Mouse (Mus musculus) retina, embryonic 14.5 days (tissue): ENCODE results near the gene Pradc1.
"Not testable (repeated sequence)": the region's sequence is repeated elsewhere in the genome, so short reads cannot be mapped to it uniquely, and the experiment has no call there.

Experiments used
- DNase-seq: peaks from one replicate; pipeline ENCODE4 v3.0.0-alpha.2; 2015; ENCODE audit warnings: low spot score

The Pradc1 gene

DNA sequence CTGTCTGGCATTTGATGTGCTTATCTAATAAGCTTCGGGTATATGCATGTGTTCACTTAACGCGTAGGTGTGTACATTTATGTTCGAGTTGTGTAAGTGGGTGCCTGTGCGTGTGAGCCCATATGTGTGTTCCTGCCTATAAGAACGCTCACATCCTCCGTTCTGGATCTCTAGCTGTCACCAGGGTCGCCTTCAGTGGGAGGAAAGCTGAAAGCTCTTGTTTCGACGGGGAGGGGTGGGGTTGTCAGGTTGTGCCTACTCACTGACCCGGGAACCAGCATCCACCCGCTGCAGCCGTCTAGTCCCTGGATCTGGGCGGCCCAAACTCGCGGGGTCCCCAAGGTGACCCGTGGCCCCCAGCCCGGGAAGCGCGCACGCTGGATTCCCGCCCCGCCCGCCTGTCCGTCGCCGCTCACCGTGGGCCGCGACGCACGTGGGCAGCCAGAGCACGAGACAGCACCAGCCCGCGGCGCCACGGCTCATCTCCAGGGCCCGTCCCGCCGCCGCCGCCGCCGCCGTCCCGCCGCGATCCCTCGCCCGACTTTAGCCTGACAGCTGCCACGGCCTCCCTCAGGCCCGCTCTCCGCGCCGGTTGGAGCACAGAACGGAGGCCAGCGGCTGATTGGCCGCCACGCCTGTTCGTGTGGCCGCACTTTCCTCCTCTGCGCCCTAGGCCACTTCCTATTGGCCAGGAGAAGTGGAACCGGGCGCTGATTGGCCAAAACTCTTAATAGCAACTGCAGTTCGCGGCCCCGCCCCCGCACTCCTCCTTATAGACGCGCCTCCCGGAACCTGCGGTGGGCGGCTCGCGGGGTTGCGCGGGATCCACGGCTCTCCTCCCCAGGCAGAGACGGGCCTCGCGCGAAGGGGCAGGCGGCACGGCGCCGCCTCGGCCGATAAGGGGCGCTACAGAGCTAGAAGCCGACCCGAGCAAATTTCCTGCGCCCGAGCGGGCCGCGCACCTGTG is 790 bp downstream of the Pradc1 start, which contains the start of gene Cct7:
Gene Cct7 (plus strand): TSS at position 818 of the 967 bp plus-strand sequence.
- peak; percentile 100 for DNase-seq

GRCm38 (mm10) chr6:85450140-85450539 is 1.6 kb downstream of the Pradc1 start:
- not testable (repeated sequence) for DNase-seq

GRCm38 (mm10) chr6:85447351-85447750 is 4.4 kb downstream of the Pradc1 start:
- no peak for DNase-seq

DNA sequence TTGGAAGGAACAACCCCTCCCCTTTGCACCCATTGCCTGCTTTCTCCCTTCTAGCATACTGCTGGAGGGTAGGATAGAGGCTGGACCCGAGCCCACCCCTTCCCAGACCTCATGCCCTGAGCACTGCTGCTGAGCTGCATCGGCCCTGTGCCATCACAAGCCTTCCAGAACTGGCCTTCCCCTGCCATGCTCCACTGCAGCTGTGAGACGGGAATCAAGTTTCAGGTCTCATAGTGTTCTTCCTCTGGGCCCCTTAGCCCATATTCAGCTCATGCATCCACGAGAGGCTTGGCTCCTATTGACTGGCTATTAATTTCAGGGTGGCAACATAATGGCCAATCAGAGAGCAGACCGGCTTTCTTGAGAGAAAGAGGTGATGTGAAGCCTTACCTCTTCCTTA is 6.5 kb downstream of the Pradc1 start:
- no peak for DNase-seq

- DNase-seq = no peak
Observed at GRCm38 (mm10) chr6:85444266-85444965, 7.4 kb downstream of the Pradc1 start.

- DNase-seq = no peak
Observed at GRCm38 (mm10) chr6:85443488-85444233, 8.1 kb downstream of the Pradc1 start.

GRCm38 (mm10) chr6:85441142-85441541 is 10.6 kb downstream of the Pradc1 start:
- no peak for DNase-seq

DNA sequence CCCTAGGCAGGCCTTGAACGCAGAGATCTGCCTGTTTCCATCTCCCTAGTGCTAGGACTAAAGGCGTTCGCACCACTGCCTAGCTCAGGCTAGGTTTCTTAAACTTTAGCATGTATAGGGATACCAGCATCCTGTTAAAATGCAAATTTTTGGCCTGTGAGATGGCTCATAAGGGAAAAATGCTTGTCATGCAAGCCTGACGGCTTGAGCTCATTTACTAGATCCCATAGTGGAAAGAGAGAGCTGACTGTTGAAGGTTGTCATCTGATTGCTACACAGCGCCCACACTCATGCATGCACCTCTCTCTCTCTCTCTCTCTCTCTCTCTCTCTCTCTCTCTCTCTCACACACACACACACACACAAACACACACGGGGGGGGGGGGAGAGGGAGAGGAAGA is 15.1 kb downstream of the Pradc1 start:
- no peak for DNase-seq

- DNase-seq = no peak
Observed at GRCm38 (mm10) chr6:85436204-85436603, 15.6 kb downstream of the Pradc1 start.

GRCm38 (mm10) chr6:85433865-85434264 is 17.9 kb downstream of the Pradc1 start:
- DNase-seq = no peak

DNA sequence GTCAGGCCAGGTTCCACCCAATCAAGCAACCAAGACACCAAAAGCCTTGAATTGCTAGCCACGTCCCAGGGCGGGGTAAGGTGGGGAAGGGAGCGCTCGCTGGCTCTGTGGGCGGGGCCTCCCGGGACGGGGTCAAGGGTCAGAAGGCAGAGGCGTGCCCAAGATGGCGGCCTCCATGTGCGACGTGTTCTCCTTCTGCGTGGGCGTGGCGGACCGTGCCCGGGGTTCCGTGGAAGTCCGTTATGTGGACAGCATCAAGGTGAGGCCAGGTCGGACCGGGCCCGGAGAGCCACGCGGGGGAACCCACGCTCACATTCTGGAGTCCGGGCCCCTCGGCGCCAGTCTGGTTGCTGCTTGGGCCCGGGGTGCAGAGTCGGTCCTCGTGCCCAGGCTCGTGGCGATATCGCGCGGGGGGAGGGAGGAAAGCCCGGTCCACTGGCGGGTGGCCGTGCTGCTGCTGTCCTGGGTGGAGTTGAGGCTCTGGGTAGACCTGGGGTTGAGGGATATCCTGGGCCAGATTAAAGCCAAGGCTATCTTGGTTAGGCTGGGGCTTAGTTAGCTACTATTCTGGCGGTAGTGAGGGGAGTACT is 19.8 kb downstream of the Pradc1 start, which contains the start of gene Smyd5:
Gene Smyd5 (plus strand): TSS at position 148 of the 590 bp plus-strand sequence.
- DNase-seq = peak; percentile 76

DNA sequence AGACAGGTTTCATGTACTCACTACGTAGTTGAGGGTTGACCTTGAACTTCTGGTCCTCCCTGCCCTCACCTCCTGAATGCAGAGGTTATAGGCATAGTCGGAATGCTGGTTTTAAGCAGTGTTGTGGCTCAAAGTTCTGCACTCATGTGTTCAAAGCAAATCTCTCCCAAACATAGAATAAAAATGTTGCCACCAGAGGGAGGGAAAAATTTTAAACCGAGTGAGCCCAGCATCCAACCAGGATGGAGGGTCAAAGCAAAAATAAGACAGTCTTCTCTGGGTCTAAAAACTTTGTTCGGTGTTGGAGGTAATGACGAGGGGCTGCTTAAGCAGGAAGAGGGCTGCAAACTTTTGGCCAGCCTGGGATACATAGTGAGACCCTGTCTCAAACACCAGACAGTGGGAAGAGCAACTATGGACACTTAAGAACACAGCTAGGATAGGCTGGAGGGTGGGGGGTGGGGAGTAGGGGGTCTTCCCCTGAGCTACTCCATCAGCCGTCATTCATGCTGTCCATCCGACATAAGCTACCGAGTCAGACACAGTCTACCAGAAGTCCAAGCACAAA is 20.4 kb downstream of the Pradc1 start:
- no peak for DNase-seq

DNA sequence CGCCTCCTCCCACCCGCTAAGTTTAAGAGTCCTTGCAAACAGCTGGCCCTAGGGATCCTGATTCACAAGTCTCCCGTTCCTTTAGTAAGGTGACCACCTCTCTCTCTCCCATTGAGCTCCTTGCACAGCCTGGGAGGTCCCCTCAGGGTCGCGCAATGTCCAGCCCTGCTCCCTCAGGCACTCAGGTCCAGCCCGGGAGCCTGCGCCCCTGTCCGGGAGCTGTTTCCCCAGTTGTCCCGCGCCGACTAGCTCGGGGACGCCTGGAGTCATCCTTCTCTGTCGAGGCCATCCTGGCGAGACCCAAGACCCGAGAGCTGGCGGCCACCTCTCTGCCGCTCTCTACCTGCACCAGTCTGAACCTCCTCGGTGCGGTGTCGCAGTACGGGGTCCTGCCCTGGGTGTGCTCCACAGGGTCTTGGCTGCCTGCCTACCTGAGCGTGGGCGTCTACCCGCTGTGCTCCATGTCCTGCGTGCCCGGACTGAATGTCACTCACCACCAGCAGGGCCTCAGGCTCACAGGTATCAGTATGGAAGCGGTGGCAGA is 27.9 kb downstream of the Pradc1 start, which contains the start of gene Noto:
Gene Noto (plus strand): TSS at position 51 of the 544 bp plus-strand sequence.
- no peak for DNase-seq

GRCm38 (mm10) chr6:85419150-85419549 is 32.6 kb downstream of the Pradc1 start:
- DNase-seq = no peak

DNA sequence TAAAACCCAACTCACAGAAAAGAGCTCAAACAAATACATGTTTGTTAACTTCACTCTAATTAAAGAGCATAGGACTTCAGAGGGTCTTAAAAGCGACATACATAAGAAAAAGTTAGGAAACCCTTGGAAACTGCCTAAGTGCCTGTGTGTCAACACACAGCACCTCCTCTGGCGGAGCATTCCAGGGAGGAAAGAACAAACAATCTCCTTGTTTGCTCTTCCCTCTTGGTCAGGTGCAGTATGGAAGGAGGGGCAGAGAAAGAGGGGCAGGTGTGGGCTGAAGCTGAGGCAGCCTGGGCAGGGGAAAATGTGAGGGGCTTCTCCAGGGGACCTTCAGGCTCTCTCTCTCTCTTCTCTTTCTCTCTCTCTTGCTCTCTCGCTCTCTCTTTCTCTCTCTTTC is 35.9 kb downstream of the Pradc1 start:
- no peak for DNase-seq

GRCm38 (mm10) chr6:85410771-85411273 is 40.9 kb downstream of the Pradc1 start:
- DNase-seq = peak; percentile 85

DNA sequence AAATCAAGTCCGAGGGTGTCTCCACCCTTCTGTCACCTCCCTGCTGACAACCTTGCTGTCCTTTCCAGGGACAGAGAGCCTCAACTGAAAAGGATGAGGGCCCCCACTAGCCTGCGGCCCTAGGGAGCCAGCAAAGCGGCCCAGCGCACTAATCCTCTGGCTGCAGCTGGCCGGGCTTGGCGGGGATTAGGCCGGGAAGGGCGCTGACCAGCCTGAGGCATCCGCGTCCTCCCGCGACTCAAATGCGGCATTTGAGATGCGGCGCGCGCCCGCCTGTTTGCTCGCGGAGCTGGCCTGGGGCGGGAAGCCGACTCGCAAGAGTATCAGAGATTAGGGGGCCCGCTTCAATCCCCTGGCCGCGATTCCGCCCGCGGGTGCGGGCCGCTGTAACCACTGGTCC is 42.8 kb downstream of the Pradc1 start:
- DNase-seq = peak; percentile 61

DNA sequence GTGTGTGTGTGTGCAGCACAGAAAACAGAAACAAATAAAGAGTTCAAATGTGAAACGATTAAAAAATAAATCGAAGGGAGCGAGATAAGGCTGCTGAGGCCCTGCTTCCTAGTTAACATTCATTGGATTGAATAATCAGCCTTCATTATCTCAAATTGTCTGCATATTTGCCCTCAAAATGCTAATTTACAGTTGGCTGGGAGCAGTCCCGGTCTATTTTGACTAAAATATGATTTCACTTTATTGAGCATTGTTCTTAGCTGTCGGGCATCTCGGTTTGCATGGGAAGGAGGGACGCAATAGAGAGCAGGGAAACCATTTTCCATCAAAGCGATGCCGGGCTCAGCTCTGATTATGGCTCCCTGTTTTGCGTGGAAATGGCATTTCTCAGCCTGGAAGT is 48.7 kb downstream of the Pradc1 start:
- DNase-seq = no peak

GRCm38 (mm10) chr6:85402613-85403012 is 49.2 kb downstream of the Pradc1 start:
- DNase-seq = no peak

DNA sequence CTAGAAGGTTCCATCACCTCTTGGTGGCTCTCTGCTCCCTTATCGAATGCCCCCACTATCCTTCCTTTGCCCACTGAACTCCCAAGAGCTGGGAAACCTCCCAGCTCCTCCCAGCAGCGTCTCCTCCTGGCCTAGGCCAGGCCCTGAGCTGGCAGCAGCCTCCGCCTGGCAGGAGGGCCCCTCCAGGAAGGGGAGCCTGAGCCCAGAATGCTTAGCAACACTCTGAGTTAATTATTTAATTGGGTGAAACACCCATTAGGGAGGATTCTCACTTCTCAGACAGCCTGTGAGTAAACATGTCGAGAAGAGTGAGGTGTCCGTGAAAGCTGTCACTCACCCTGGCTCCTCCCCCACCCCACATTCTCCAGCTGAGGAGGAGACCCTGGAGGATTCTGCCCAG is 52.1 kb downstream of the Pradc1 start:
- DNase-seq = no peak

DNA sequence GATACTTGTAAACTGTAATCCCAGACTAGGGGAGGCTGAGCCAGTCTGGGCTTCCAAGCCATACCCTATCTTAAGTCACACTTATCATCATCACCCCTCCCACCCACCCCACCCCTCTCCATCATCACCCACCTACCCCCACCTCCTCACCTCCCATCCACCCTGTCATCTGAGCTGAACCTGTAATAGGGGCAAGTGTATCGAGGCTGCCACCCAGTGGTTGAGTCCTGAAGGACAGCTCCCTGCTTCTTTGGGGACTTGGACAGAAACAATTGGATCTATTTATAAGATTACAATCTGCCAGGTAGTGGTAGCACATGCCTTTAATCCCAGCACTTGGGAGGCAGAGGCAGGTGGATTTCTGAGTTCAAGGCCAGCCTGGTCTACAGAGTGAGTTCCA is 54.6 kb downstream of the Pradc1 start:
- DNase-seq = peak; percentile 51
